Mouse (Mus musculus) NIH3T3 (cell line): ENCODE measurements around the gene Limch1.

Experiments used
- DNase-seq: peaks from one replicate; pipeline ENCODE4 v3.0.0-alpha.2; 2012; ENCODE audit warnings: low read depth

Gene Limch1

DNA sequence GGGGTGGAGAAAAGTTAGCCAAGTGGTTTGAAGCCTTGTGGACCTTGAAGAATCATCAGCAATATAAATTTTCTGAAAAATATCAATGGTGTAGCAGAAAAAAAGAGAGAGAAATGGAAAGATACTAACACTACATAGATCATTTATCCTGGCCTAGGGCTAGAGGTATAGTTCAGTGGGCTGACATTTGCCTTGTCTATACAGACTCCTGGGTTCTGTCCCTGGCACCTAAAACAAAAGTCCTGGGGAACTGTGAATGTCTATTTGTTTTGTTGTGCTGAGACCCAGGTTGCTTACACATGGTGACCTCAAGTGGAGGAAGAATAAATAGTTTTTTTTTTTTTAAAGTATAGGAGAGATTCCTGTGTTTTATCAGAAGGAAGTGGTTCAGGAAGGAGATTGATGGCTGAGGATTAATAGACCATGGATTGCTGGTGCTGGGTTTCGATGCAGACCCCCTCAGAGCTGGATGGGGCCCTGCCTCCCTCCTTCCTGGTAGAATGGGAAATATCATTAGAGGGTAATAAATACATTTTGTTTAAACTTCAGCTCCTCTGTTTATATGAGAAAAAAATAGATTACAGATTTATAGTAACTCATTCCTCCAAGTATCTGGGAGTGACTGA, 40.5 kb downstream of the Limch1 start:
- no peak for DNase-seq

DNA sequence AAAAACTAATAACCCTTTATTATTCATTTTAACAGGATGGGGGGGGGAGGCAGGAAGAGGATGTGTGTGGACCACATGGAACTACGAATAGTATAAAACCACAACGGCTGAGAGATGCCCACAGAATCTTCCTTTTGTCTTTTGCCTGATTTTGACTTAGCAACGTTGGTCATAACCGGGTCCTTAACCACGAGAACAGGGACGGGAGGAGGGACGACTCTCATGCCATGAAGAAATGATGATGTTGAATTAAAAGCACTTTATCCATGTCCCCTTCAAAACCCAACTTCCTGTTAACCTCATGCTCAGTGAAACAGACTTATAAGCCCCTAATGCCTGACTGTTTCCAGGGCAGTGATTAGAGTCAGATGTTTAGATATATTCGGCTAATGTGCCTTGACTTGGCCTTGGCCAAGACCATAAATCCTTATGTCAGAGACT, 41.0 kb downstream of the Limch1 start:
- peak; percentile 16 for DNase-seq

DNA sequence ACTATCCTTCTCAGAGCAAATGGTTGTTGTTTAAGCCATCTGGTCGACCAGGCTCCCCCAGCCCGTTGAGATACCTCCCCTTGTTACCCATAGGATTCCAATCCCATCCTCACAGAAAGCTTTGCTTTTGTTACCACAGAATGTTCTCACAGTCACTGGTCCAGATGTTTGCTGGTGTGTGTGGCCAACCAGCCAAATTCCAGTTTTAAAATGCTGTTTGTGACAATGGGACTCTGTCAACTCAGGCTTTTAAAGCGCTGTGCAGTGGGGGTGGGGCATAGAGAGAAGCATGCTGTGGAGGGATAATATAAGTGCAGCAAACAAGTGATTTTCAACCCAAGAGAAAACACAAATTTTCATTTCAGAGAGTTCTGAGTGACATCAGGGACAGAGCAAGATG, 43.4 kb downstream of the Limch1 start:
- DNase-seq = no peak

- DNase-seq = no peak
Observed at GRCm38 (mm10) chr5:66791161-66791560, 45.5 kb downstream of the Limch1 start.

DNA sequence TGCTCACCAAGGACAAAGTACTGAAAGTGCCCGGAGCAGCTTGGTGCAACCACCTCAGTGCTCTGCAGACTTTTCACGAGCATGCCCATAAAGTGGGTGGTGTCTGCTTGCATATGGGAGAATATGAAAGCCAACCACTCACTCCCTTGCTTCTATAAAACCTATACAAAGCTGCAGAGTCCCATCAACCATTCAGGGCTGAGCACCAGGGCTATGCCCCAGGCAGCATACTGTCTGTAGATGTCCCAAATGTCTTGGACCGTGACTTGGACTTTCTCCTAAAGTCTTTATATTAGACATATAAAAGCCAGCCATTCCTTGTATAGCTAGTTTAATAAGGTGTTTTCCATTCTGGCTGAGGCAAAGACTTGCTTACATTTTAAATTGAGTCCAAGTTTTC, 47.6 kb downstream of the Limch1 start:
- no peak for DNase-seq

DNA sequence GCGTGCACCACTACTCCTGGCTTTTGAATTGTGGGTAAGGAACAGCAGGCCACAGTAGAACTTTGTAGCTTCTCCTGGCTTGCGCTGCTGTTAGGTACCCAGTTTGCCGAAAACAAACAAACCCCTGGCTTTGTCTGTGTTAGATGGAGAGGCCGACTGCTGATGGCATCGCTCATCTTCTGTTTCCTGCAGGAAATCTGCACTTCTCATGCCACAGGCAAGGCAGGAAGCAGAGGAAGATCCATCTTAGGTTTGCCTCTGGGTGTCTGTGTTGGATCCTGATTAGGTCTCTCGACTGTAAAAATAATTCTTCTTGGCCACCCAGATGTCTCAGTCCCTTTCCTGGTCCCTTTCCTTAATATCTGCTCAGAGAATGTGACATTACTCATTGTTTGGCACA, 51.7 kb downstream of the Limch1 start:
- no peak for DNase-seq

- DNase-seq = no peak
Observed at GRCm38 (mm10) chr5:66798135-66798534, 52.5 kb downstream of the Limch1 start.

- DNase-seq = no peak
Observed at GRCm38 (mm10) chr5:66798591-66799003, 53.0 kb downstream of the Limch1 start.

GRCm38 (mm10) chr5:66800243-66800642, 54.6 kb downstream of the Limch1 start:
- DNase-seq = no peak

DNA sequence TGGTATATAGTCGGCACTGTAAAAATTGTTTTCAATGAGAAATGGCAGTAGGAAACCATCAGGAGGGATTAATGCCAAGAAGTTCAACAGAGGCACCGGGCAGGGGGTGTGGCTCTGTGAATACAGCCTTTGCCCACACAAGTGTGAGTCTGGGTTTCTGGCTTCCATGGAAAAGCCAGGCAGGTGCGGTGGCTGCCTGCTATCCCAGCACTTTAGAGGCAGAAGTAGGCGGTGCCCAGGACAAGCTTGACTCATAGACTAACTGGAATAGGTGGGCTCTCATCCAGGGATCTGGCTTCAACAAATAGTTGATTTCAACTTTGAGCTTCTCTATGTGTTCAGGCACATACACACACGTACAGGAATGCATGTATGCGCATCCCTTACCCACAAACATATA, 55.4 kb downstream of the Limch1 start:
- DNase-seq = no peak

GRCm38 (mm10) chr5:66802196-66802595, 56.6 kb downstream of the Limch1 start:
- DNase-seq = no peak

GRCm38 (mm10) chr5:66806335-66806734, 60.7 kb downstream of the Limch1 start:
- DNase-seq = no peak

DNA sequence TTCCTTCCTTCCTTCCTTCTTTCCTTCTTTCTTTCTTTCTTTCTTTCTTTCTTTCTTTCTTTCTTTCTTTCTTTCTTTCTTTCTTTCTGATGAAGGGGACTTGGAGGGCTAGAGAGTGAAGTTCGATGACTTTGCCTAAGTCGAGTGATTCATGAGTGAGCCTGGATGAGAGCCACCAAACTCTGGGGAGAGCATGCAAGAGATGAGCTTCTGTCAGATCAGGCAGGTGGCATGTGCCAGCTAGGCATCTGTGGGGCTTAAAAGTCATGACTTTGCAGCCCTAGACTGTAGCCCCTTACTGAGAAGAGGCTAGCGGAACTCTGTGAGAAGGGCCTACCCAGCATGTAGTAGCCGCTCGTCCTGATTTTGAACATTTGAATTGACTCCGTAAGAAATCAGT, 62.1 kb downstream of the Limch1 start:
- no peak for DNase-seq

- no peak for DNase-seq
Observed at GRCm38 (mm10) chr5:66809016-66809570, 63.5 kb downstream of the Limch1 start.

- DNase-seq = no peak
Observed at GRCm38 (mm10) chr5:66810396-66810795, 64.8 kb downstream of the Limch1 start.

- DNase-seq = no peak
Observed at GRCm38 (mm10) chr5:66814674-66815073, 69.0 kb downstream of the Limch1 start.

DNA sequence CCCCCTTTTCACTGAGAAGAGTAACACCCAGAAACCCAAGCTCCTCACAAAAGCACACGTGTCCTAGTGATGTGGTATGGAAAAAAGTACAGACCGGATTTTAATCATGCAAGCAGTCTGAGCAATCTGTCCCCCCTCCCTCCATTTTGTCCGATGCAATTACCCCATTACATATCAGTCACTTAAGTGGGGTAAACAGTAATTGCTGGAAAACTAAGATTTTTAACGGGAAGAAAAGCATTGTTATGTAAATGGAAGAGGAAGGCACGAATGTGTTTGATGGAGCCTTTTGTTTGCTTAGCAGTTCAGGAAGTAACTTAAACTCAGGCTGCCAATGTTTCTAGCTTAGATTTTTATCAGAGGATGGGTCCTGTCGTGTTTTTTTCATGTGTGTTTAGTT, 70.2 kb downstream of the Limch1 start:
- DNase-seq = no peak

DNA sequence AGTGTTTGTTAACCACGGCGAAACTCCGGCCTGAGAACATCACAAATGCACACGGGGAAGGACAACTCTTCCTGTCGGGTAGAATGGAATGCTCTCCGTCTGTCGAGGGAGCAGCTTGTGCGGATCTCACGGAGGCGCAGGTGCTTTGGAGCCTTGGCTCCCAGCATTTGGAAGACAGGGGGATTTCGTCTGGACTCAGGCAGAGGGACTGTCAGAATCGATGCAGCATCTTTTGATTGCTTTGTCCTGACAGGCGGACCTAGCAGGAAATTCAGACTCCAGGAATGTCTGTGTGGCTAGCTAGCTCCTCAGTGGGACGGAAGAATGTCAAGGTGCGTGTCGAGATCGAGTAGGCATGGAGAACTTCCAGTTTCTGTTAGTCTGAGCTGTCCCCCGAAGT, 71.1 kb downstream of the Limch1 start:
- DNase-seq = no peak

GRCm38 (mm10) chr5:66817184-66817956, 71.7 kb downstream of the Limch1 start:
- DNase-seq = no peak

DNA sequence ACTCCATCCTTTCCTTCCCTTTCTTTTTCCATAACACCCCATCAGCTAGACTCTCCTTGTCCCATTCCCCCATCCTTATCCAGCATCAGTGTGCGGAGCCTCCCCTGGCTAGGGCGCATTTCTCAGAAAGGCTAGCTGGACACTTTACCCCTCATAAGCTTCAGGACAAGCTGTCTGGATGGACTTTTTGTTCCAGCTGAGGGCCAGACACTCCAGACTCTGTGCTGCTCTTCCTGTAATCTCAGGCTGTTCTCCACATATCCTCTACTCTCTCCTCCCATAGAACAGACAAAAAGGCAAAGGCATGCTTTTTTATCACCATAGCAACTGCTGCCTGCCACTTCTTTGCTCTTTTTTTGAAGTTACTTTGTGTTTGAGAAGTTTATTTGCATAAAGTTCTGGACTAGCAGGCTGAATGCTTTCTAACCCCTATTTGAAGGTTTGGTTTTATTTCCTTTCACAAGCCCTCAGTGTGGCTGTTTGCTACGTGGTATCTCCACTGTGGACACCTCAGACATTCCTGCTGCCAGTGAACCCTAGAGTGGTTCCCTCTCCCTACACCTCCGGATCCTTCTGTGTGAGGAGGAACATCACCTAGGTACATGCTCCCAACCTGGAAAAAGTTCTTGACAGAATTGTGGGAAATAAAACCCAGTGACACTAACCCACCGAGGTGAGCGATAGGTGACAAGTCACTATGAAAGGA, 77.0 kb downstream of the Limch1 start:
- no peak for DNase-seq

DNA sequence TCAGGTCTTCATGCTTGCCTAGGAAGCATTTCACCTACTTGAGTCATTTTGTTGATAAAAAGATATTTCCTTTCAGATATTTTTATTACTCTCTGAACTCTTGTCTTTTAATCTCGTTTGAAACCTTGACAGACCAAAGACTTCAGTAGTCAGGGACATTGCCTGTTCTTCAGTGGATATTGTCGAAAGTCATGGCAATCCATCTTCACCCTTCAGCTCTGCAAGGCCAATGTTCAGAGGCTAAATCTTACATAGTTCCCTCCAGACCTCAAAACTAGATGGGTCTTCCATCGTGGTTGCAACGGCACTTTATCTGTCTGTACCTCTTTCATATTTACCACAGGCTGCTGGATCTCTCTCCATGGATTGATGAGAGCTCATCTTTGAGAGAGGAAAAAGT, 80.0 kb downstream of the Limch1 start:
- DNase-seq = no peak

GRCm38 (mm10) chr5:66826844-66827243, 81.2 kb downstream of the Limch1 start:
- DNase-seq = no peak

GRCm38 (mm10) chr5:66829505-66829904, 83.9 kb downstream of the Limch1 start:
- no peak for DNase-seq
